Mouse (Mus musculus) ovary, postnatal 10 days (tissue): ENCODE results near the gene Krt39.

ENCODE experiments used
- DNase-seq: peaks from one replicate; pipeline ENCODE4 v3.0.0; 2022; ENCODE audit warnings: low spot score

Gene Krt39

DNA sequence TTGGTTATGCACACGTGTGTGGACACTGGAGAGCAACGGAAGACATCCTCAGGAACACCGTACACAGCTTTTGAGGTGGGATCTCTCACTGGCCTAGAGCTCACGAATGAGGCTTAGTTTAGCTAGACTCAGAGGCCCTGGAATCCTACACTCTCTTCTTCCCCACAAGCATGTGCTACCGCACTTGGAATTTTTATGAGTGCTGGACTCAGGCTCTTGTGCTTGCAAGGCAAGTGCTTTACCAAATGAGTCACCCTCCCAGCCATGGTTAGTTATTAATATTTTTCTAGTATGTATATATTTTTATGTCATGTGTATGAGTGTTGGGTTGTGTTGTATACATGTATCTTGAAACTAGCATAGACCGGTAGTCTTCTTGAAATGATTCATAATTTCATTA, 49.2 kb downstream of the Krt39 start:
- DNase-seq, result no peak

DNA sequence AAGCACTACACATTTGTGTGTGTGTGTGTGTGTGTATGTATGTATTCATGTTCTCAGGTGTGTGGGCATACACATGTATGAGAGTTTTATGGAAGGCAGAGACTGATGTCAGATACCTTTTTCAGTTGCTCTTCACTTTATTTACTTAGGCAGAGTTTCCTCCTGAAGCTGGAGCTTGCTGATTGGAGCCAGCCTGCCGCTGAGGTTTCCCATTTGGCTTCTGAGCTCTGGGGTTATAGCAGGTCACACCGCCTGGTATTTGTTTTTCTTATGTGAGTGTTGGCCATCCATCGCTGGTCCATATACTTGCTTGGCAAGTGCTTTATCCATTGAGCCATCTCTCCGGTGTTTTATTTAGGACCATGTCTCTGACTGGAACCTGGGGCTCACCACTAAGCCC, 51.9 kb downstream of the Krt39 start:
- DNase-seq, result no peak

DNA sequence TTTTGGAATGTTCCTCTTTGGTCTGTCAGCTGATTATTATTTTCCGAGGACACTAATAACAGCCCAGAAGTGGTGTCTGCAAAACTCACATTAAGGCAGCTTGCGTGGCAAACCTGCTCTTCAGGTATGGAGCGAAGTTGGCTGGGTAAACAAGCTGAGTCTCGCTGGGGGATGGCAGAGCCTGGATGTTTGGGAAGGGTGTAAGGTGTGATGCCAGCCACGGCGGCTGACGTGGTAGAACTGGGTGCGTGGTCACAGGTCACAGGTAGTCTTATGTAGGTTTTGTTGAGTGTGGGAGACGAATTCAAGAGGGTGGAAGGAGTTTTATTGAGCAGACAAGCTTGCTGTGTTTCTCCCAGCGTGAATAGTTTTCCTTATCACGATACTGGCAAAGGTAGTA, 52.6 kb downstream of the Krt39 start:
- DNase-seq, result no peak

DNA sequence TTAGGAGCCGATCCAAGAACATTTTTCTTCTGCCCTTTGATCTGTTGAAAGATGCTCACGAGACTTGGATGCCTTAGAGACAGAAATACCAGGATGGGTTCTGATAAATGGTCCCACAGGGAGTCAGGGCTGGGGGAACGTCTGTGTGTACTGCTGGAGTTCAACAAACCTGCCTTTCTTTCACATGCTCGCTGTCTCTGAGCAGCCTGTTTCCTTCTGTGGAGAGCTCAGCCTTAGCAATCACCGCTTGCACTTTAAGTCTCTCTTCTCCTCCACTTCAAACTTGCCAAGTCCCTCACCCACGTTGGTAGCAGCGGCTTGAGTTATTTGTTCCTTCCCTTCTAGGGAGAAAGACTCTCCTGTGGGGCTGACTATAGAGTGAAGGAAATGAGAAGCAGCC, 54.8 kb downstream of the Krt39 start:
- DNase-seq, result no peak

DNA sequence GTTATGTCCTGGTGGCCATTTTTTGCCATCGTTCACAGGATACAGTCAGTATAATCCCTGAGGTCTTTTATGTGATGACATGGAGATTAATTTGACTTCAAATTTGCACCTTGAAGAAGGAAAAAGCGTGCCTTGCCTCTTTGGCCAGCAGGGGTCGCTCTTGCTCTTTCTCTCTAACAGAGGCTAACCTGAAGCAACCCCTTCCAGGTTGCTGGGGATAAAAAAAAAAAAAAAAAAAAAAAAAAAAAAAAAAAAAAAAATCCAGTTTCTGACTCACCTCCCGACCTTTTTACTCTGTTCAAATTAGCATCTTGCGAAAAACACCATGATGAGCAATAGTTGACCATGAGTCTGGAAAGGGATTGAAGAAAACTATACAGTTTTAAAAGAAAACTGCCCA, 56.3 kb downstream of the Krt39 start:
- DNase-seq, result peak; percentile 63
